Mouse (Mus musculus): ENCODE measurements around the gene Prkce. TPM values are rescaled to one million over a fixed set of nuclear protein-coding genes. Genes with fewer than 3 reads are reported as not detected.

Gene Prkce
- polyA plus RNA-seq, 1 experiment = 1.9 TPM

DNA sequence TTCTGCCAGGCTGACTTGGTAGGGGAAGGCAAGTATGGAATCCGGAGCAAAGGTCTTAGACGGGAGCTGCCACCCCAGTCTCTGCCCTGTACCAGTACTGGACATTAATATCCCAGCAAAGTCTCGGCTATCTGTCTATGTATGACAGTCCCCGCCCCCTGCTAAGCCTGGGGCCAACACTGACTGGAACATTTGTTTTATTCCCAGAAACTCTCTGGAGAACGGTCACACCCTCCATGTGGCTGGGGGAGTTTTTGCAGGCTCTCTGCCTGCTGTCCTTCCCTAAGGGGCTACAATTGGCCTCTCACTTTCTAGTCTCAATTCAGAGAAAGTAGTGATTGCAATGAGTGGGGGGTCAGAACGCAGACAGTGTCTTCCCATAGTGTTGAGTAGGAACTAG is 244.6 kb downstream of the Prkce start:
- H3K4me3 ChIP-seq = no peak overlapping the region
- H3K79me2 ChIP-seq (ENCODE audit: control insufficient read depth, insufficient read depth) = no peaks in the 10 kb centered on the region
- no peak for TF ChIP-seq MYOD1 (IDR thresholded peaks at IDR 0.05; ENCODE audit: control insufficient read depth in 1 of 3, insufficient read length in 2 of 3, low read depth in 2 of 3)
- no peak for TF ChIP-seq POLR2A (IDR thresholded peaks at IDR 0.05; ENCODE audit: insufficient read length, low read depth)
- TF ChIP-seq TCF12 (IDR thresholded peaks at IDR 0.05; ENCODE audit: insufficient read depth, poor library complexity, severe bottlenecking) = no peak
- TF ChIP-seq SRF (IDR thresholded peaks at IDR 0.05; ENCODE audit: control insufficient read depth, insufficient read length, low read depth) = no peak
- no peak for TF ChIP-seq POLR2AphosphoS2 (IDR thresholded peaks at IDR 0.05; ENCODE audit: insufficient read length, low read depth)
- no peak for TF ChIP-seq CEBPB (IDR thresholded peaks at IDR 0.05; ENCODE audit: insufficient read depth, poor library complexity, severe bottlenecking)
- no peak for TF ChIP-seq E2F4 (IDR thresholded peaks at IDR 0.05; ENCODE audit: insufficient read depth)
- no peak for TF ChIP-seq MYOG (IDR thresholded peaks at IDR 0.05; ENCODE audit: control insufficient read depth in 1 of 3, insufficient read depth in 1 of 3, insufficient read length in 2 of 3, low read depth in 2 of 3)
- TF ChIP-seq MAX (IDR thresholded peaks at IDR 0.05; ENCODE audit: low read depth) = no peak
- H3K36me3 ChIP-seq (ENCODE audit: control insufficient read depth, insufficient read depth) = no peaks in the 10 kb centered on the region
- H3K27me3 ChIP-seq (ENCODE audit: control insufficient read depth, insufficient read depth, insufficient read length) = no peaks in the 10 kb centered on the region
- no peak overlapping the region for H3ac ChIP-seq (ENCODE audit: control insufficient read depth, insufficient read length)
- H3K4me2 ChIP-seq (ENCODE audit: low read depth) = no peak overlapping the region

DNA sequence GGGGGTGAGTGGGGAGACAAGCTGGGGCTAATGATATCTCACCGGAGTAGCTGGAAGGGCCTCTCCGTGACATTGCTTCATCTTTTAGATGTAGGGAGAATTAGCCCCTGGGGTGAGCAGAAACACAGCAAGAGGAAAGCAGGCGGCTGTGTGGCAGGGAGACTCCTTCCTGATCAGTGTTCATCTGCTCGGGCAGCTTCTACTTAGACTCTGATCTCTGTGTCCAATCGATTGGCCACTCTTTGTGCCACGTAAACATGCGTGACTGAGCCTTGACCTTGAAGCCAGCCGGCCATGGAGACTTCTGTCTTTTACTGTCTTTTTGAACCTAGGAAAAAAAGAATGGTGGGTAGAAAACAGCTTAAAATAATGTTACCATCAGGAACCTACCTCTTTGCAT is 247.0 kb downstream of the Prkce start:
- Histone ChIP-seq H3K4me3 (no peak overlapping the region), H3ac (ENCODE audit: control insufficient read depth, insufficient read length) (no peak overlapping the region), H3K36me3 (ENCODE audit: control insufficient read depth, insufficient read depth) (no peaks in the 10 kb centered on the region), H3K79me2 (ENCODE audit: control insufficient read depth, insufficient read depth) (no peaks in the 10 kb centered on the region), H3K27me3 (ENCODE audit: control insufficient read depth, insufficient read depth, insufficient read length) (no peaks in the 10 kb centered on the region), H3K4me2 (ENCODE audit: low read depth) (no peak overlapping the region)
- TF ChIP-seq POLR2AphosphoS2 (IDR thresholded peaks at IDR 0.05; ENCODE audit: insufficient read length, low read depth) (no peak), REST (IDR thresholded peaks at IDR 0.05; ENCODE audit: insufficient read depth, insufficient read length) (no peak), MYOG (IDR thresholded peaks at IDR 0.05; ENCODE audit: control insufficient read depth in 1 of 3, insufficient read depth in 1 of 3, insufficient read length in 2 of 3, low read depth in 2 of 3) (no peak), TCF3 (IDR thresholded peaks at IDR 0.05; ENCODE audit: insufficient read length, low read depth) (no peak), USF1 (IDR thresholded peaks at IDR 0.05; ENCODE audit: low read depth) (no peak), SRF (IDR thresholded peaks at IDR 0.05; ENCODE audit: control insufficient read depth, insufficient read length, low read depth) (no peak), CEBPB (IDR thresholded peaks at IDR 0.05; ENCODE audit: insufficient read depth, poor library complexity, severe bottlenecking) (no peak)

DNA sequence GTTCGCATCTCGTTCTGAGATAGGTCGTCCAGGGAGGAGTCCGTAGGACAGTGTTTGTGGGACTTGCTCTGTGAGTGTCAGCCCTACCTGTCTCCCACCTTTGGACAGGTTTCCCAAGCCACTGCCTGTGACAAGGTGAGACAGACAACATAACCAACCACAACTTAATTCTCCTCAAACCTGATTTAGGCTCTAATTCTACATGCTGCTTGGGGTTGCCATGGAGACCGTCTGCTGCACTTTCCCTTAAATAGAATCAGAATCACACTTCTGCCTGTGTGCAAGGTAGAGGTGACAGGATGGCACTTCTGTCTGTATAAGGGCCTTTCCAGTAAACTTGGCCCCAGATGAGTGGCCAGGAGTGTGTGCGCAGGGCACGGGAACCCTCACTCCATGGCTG is 248.4 kb downstream of the Prkce start:
- TF ChIP-seq MAX (IDR thresholded peaks at IDR 0.05; ENCODE audit: low read depth) (no peak), TCF3 (IDR thresholded peaks at IDR 0.05; ENCODE audit: insufficient read length, low read depth) (no peak), E2F4 (IDR thresholded peaks at IDR 0.05; ENCODE audit: insufficient read depth) (no peak), POLR2AphosphoS2 (IDR thresholded peaks at IDR 0.05; ENCODE audit: insufficient read length, low read depth) (no peak), POLR2A (IDR thresholded peaks at IDR 0.05; ENCODE audit: insufficient read length, low read depth) (no peak), USF1 (IDR thresholded peaks at IDR 0.05; ENCODE audit: low read depth) (no peak), TCF12 (IDR thresholded peaks at IDR 0.05; ENCODE audit: insufficient read depth, poor library complexity, severe bottlenecking) (no peak), MYOD1 (IDR thresholded peaks at IDR 0.05; ENCODE audit: control insufficient read depth in 1 of 3, insufficient read length in 2 of 3, low read depth in 2 of 3) (no peak), REST (IDR thresholded peaks at IDR 0.05; ENCODE audit: insufficient read depth, insufficient read length) (no peak), CEBPB (IDR thresholded peaks at IDR 0.05; ENCODE audit: insufficient read depth, poor library complexity, severe bottlenecking) (no peak), SRF (IDR thresholded peaks at IDR 0.05; ENCODE audit: control insufficient read depth, insufficient read length, low read depth) (no peak), MYOG (IDR thresholded peaks at IDR 0.05; ENCODE audit: control insufficient read depth in 1 of 3, insufficient read depth in 1 of 3, insufficient read length in 2 of 3, low read depth in 2 of 3) (no peak)
- Histone ChIP-seq H3K4me3 (no peak overlapping the region), H3ac (ENCODE audit: control insufficient read depth, insufficient read length) (no peak overlapping the region), H3K36me3 (ENCODE audit: control insufficient read depth, insufficient read depth) (no peaks in the 10 kb centered on the region), H3K79me2 (ENCODE audit: control insufficient read depth, insufficient read depth) (no peaks in the 10 kb centered on the region), H3K4me2 (ENCODE audit: low read depth) (no peak overlapping the region), H3K27me3 (ENCODE audit: control insufficient read depth, insufficient read depth, insufficient read length) (no peaks in the 10 kb centered on the region)

DNA sequence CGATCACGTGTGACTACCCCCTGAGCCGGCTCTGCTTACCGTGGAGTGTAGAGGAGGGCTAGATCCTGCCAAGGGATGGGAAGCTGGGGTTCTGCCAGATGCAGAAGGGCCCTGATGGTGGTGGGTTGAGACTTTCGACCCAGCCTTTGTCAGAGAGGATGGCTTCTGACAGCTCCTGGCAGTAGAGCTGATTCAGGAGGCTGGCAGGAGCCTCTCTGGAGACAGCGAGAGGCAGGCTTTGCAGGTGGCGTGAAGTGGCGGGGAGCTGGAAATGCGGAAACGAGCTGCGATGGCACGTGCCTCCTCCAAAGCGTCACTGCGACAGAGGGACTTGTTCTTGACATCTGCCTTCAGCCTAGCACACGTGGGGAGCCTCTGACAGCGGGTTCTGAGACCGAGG is 250.7 kb downstream of the Prkce start:
- TF ChIP-seq POLR2AphosphoS2 (IDR thresholded peaks at IDR 0.05; ENCODE audit: insufficient read length, low read depth) (no peak), CEBPB (IDR thresholded peaks at IDR 0.05; ENCODE audit: insufficient read depth, poor library complexity, severe bottlenecking) (no peak), TCF3 (IDR thresholded peaks at IDR 0.05; ENCODE audit: insufficient read length, low read depth) (no peak), REST (IDR thresholded peaks at IDR 0.05; ENCODE audit: insufficient read depth, insufficient read length) (no peak), MYOG (IDR thresholded peaks at IDR 0.05; ENCODE audit: control insufficient read depth in 1 of 3, insufficient read depth in 1 of 3, insufficient read length in 2 of 3, low read depth in 2 of 3) (no peak), SRF (IDR thresholded peaks at IDR 0.05; ENCODE audit: control insufficient read depth, insufficient read length, low read depth) (no peak), USF1 (IDR thresholded peaks at IDR 0.05; ENCODE audit: low read depth) (no peak), TCF12 (IDR thresholded peaks at IDR 0.05; ENCODE audit: insufficient read depth, poor library complexity, severe bottlenecking) (no peak), MYOD1 (IDR thresholded peaks at IDR 0.05; ENCODE audit: control insufficient read depth in 1 of 3, insufficient read length in 2 of 3, low read depth in 2 of 3) (no peak), MAX (IDR thresholded peaks at IDR 0.05; ENCODE audit: low read depth) (no peak), E2F4 (IDR thresholded peaks at IDR 0.05; ENCODE audit: insufficient read depth) (no peak), POLR2A (IDR thresholded peaks at IDR 0.05; ENCODE audit: insufficient read length, low read depth) (no peak)
- Histone ChIP-seq H3K27me3 (ENCODE audit: control insufficient read depth, insufficient read depth, insufficient read length) (no peaks in the 10 kb centered on the region), H3K4me3 (no peak overlapping the region), H3K4me2 (ENCODE audit: low read depth) (no peak overlapping the region), H3K79me2 (ENCODE audit: control insufficient read depth, insufficient read depth) (no peaks in the 10 kb centered on the region), H3K36me3 (ENCODE audit: control insufficient read depth, insufficient read depth) (no peaks in the 10 kb centered on the region), H3ac (ENCODE audit: control insufficient read depth, insufficient read length) (no peak overlapping the region)

DNA sequence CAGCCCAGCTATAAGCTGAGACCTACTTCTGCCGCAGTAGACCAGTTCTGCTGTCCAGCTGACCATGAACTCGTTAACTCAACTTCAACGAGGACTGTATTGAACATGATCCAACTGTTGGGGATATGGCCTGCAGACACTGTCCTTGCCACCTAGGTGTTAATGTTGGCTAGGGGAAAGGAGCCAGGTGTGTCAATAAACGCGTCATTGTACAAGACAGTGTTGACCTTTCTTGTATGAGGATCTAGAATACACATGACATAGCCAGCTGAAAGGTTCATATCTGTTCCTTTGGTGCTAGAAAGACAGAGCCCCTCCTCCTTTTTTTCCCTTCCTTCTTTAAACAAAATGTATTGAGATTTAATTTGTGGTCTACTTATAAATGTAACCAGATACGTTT is 251.6 kb downstream of the Prkce start:
- Histone ChIP-seq H3K4me3 (no peak overlapping the region), H3K36me3 (ENCODE audit: control insufficient read depth, insufficient read depth) (no peaks in the 10 kb centered on the region), H3K79me2 (ENCODE audit: control insufficient read depth, insufficient read depth) (no peaks in the 10 kb centered on the region), H3ac (ENCODE audit: control insufficient read depth, insufficient read length) (no peak overlapping the region), H3K4me2 (ENCODE audit: low read depth) (no peak overlapping the region), H3K27me3 (ENCODE audit: control insufficient read depth, insufficient read depth, insufficient read length) (no peaks in the 10 kb centered on the region)
- no peak for TF ChIP-seq MYOG (IDR thresholded peaks at IDR 0.05; ENCODE audit: control insufficient read depth in 1 of 3, insufficient read depth in 1 of 3, insufficient read length in 2 of 3, low read depth in 2 of 3)
- no peak for TF ChIP-seq MYOD1 (IDR thresholded peaks at IDR 0.05; ENCODE audit: control insufficient read depth in 1 of 3, insufficient read length in 2 of 3, low read depth in 2 of 3)
- no peak for TF ChIP-seq MAX (IDR thresholded peaks at IDR 0.05; ENCODE audit: low read depth)
- TF ChIP-seq SRF (IDR thresholded peaks at IDR 0.05; ENCODE audit: control insufficient read depth, insufficient read length, low read depth) = no peak
- TF ChIP-seq USF1 (IDR thresholded peaks at IDR 0.05; ENCODE audit: low read depth) = no peak
- no peak for TF ChIP-seq REST (IDR thresholded peaks at IDR 0.05; ENCODE audit: insufficient read depth, insufficient read length)
